Mouse (Mus musculus) MEL (cell line): ENCODE data around the gene Zfp36l1. TPM values are rescaled to one million over a fixed set of nuclear protein-coding genes. Genes with fewer than 3 reads are reported as not detected.

Experiments
- DNase-seq: peaks from one replicate; pipeline ENCODE4 v3.0.0; 2011; ENCODE audit warnings: low read depth, low spot score
- H3K27ac ChIP-seq: 2 replicates; pipeline ENCODE4 v1.5.1; 2012; ENCODE audit warnings: low read depth, mild to moderate bottlenecking, control low read depth, low read length, moderate library complexity; ENCODE audit not compliant: control insufficient read depth
- H3K27me3 ChIP-seq, 2 experiments: fragments of 150-350 bp in 1 of 2; sonication (generic) in 1 of 2; 2 replicates each; pipeline ENCODE4 v1.6.1; 2012; ENCODE audit warnings: low read length in 2 of 2, mild to moderate bottlenecking in 2 of 2, improper control_type of control experiment in 1 of 2, moderate library complexity in 1 of 2; ENCODE audit not compliant: insufficient read depth in 2 of 2, control insufficient read depth in 1 of 2
- H3K36me3 ChIP-seq, 2 experiments: 2 replicates each; pipeline ENCODE4 v1.6.1; 2012 to 2014; ENCODE audit warnings: low read length in 2 of 2, improper control_type of control experiment in 1 of 2, inconsistent platforms in 1 of 2, mild to moderate bottlenecking in 1 of 2; ENCODE audit not compliant: insufficient read depth in 2 of 2, control insufficient read depth in 1 of 2
- H3K4me1 ChIP-seq, 2 experiments: fragments of 150-350 bp in 1 of 2; sonication (generic) in 1 of 2; 2 replicates each; pipeline ENCODE4 v1.6.1; 2012; ENCODE audit warnings: low read length in 2 of 2, improper control_type of control experiment in 1 of 2, mild to moderate bottlenecking in 1 of 2; ENCODE audit not compliant: insufficient read depth in 2 of 2, control insufficient read depth in 1 of 2
- H3K4me3 ChIP-seq, 2 experiments: fragments of 150-350 bp in 1 of 2; sonication (generic) in 1 of 2; 2 replicates each; pipeline ENCODE4 v1.5.1; 2012; ENCODE audit warnings: low read depth in 2 of 2, low read length in 2 of 2, mild to moderate bottlenecking in 2 of 2, moderate library complexity in 2 of 2, control low read depth in 1 of 2, improper control_type of control experiment in 1 of 2; ENCODE audit not compliant: control insufficient read depth in 1 of 2, insufficient read depth in 1 of 2
- H3K79me2 ChIP-seq: 2 replicates; pipeline ENCODE4 v1.6.1; 2012; ENCODE audit warnings: mild to moderate bottlenecking, low read length, moderate library complexity; ENCODE audit not compliant: control insufficient read depth, poor library complexity, insufficient read depth
- H3K9ac ChIP-seq: 2 replicates; pipeline ENCODE4 v1.6.1; 2012; ENCODE audit warnings: low read depth, mild to moderate bottlenecking, control low read depth, low read length, moderate library complexity; ENCODE audit not compliant: control insufficient read depth, poor library complexity, severe bottlenecking
- H3K9me3 ChIP-seq: fragments of 150-350 bp; sonication (generic); replicated peaks from 2 replicates; pipeline ENCODE4 v1.6.1; 2012; ENCODE audit warnings: mild to moderate bottlenecking, low read length, improper control_type of control experiment, moderate library complexity; ENCODE audit not compliant: insufficient read depth
- CTCF ChIP-seq, 3 experiments: IDR thresholded peaks in 2 of 3; conservative IDR thresholded peaks in 1 of 3; 2 replicates each; pipeline ENCODE4 v1.5.1; 2011 to 2012; ENCODE audit warnings: low read length in 3 of 3, low read depth in 2 of 3, mild to moderate bottlenecking in 2 of 3, improper control_type of control experiment in 1 of 3, inconsistent platforms in 1 of 3, mixed read lengths in 1 of 3, moderate library complexity in 1 of 3; ENCODE audit not compliant: control insufficient read depth in 1 of 3, insufficient read depth in 1 of 3, poor library complexity in 1 of 3, severe bottlenecking in 1 of 3
- E2F4 ChIP-seq: IDR thresholded peaks from 2 replicates; pipeline ENCODE4 v1.6.1; 2011; ENCODE audit warnings: low read depth, low read length, improper control_type of control experiment, borderline replicate concordance
- EP300 ChIP-seq, 2 experiments: IDR thresholded peaks; 2 replicates each; pipeline ENCODE4 v1.6.1; 2011; ENCODE audit warnings: improper control_type of control experiment in 2 of 2, low read length in 2 of 2, low read depth in 1 of 2, mild to moderate bottlenecking in 1 of 2
- GABPA ChIP-seq: IDR thresholded peaks from 2 replicates; pipeline ENCODE4 v1.6.1; 2012; ENCODE audit warnings: low read depth, mild to moderate bottlenecking, inconsistent platforms, low read length, improper control_type of control experiment, moderate library complexity
- JUND ChIP-seq: IDR thresholded peaks from 2 replicates; pipeline ENCODE4 v1.6.1; 2011; ENCODE audit warnings: low read depth, mild to moderate bottlenecking, improper control_type of control experiment, low read length
- MAZ ChIP-seq: IDR thresholded peaks from 2 replicates; pipeline ENCODE4 v1.6.1; 2012; ENCODE audit warnings: low read depth, mild to moderate bottlenecking, inconsistent platforms, low read length, improper control_type of control experiment
- MEF2A ChIP-seq: IDR thresholded peaks from 2 replicates; pipeline ENCODE4 v1.6.1; 2014; ENCODE audit warnings: low read depth, mild to moderate bottlenecking, inconsistent platforms, low read length, improper control_type of control experiment; ENCODE audit not compliant: poor library complexity, insufficient replicate concordance, severe bottlenecking; ENCODE audit errors: extremely low read depth
- MYB ChIP-seq: IDR thresholded peaks from 2 replicates; pipeline ENCODE4 v1.6.1; 2011; ENCODE audit warnings: mild to moderate bottlenecking, low read depth, low read length, improper control_type of control experiment
- POLR2AphosphoS2 ChIP-seq: IDR thresholded peaks from 2 replicates; pipeline ENCODE4 v1.6.1; 2011; ENCODE audit warnings: low read length, improper control_type of control experiment
- POLR2AphosphoS5 ChIP-seq: IDR thresholded peaks from 2 replicates; pipeline ENCODE4 v1.6.1; 2012; ENCODE audit warnings: low read depth, borderline replicate concordance, mild to moderate bottlenecking, inconsistent platforms, low read length, moderate library complexity, mixed read lengths
- RAD21 ChIP-seq: IDR thresholded peaks from 2 replicates; pipeline ENCODE4 v1.6.1; 2011; ENCODE audit warnings: mild to moderate bottlenecking, low read depth, low read length, improper control_type of control experiment
- RCOR1 ChIP-seq: IDR thresholded peaks from 2 replicates; pipeline ENCODE4 v1.6.1; 2012; ENCODE audit warnings: low read depth, mild to moderate bottlenecking, inconsistent platforms, low read length, improper control_type of control experiment
- SIN3A ChIP-seq: IDR thresholded peaks from 2 replicates; pipeline ENCODE4 v1.6.1; 2012; ENCODE audit warnings: low read length, improper control_type of control experiment, inconsistent platforms
- SMC3 ChIP-seq: IDR thresholded peaks from 2 replicates; pipeline ENCODE4 v1.6.1; 2011; ENCODE audit warnings: low read depth, low read length, improper control_type of control experiment
- TCF12 ChIP-seq: IDR thresholded peaks from 2 replicates; pipeline ENCODE4 v1.6.1; 2014; ENCODE audit warnings: low read depth, mild to moderate bottlenecking, inconsistent platforms, low read length, improper control_type of control experiment, moderate library complexity
- USF2 ChIP-seq, 2 experiments: IDR thresholded peaks; 2 replicates each; pipeline ENCODE4 v1.6.1; 2011 to 2012; ENCODE audit warnings: improper control_type of control experiment in 2 of 2, low read length in 2 of 2, borderline replicate concordance in 1 of 2, inconsistent platforms in 1 of 2, low read depth in 1 of 2, mild to moderate bottlenecking in 1 of 2; ENCODE audit not compliant: insufficient read depth in 1 of 2
- ZC3H11A ChIP-seq: IDR thresholded peaks from 2 replicates; pipeline ENCODE4 v1.6.1; 2012; ENCODE audit warnings: low read depth, mild to moderate bottlenecking, inconsistent platforms, low read length, improper control_type of control experiment
- polyA plus RNA-seq, 2 experiments: library from polyadenylated mRNA; stranded (reverse) in 1 of 2; unstranded in 1 of 2; fragments of >175 nt in 1 of 2; fragments of >200 nt in 1 of 2; gene quantifications; 2 replicates each; pipeline versions ENCODE4 v1.2.1 to v1.2.4; 2012; ENCODE audit warnings: low replicate concordance in 2 of 2, low read depth in 1 of 2; ENCODE audit not compliant: insufficient read length in 2 of 2, insufficient read depth in 1 of 2, missing spikeins in 1 of 2
- total RNA-seq: library from RNA; depleted of rRNA; stranded (reverse); fragments of 300-350 nt; gene quantifications from 2 replicates; pipeline ENCODE4 v1.2.3, GENCODE M21; 2012

Gene Zfp36l1
- total and polyA plus RNA-seq, 3 experiments = 1.2 to 22.5 TPM; not detected in 1

DNA sequence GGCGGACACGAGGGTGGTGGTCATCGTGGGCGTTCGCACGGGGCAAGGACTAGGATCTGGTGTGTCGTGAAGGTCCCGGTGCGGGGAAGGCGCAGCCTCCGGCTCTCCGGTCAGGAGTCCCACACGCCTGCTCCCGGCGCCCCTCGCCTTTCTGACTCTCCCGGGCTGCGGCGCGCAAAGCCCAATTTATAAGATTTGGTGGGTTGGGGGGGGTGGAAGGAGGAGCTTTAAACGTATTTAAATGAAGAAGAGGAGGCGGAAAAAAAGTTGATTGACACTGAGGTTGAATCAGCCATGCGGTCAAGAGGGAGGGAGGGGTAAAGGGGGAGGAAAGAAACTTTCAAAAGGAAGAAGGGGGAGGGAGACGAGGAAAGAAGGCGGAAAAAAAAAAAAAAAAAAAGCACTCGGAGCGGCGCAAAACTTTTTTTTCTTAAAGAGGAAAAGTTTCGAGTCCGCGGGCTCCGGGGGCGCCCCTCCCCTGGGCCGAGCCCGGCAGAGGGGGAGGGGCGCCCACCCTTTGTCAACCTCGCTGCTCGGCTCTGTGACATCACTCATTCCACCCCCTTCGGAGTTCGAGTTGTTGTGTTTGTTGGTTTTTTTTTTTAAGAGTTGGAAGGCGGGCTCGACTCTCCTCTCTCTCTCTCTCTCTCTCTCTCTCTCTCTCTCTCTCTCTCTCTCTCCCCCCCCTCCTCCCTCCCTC is at the start of gene Zfp36l1 (continued):
- TF ChIP-seq USF2 (IDR thresholded peaks at IDR 0.05; ENCODE audit: borderline replicate concordance in 1 of 2, insufficient read depth in 1 of 2, low read depth in 1 of 2, low read length in 2 of 2) (no peak), POLR2AphosphoS5 (peak; percentile 92; the same call in 1 of the 2 replicates), MYB (peak; percentile 53), RCOR1 (peak; percentile 64)

DNA sequence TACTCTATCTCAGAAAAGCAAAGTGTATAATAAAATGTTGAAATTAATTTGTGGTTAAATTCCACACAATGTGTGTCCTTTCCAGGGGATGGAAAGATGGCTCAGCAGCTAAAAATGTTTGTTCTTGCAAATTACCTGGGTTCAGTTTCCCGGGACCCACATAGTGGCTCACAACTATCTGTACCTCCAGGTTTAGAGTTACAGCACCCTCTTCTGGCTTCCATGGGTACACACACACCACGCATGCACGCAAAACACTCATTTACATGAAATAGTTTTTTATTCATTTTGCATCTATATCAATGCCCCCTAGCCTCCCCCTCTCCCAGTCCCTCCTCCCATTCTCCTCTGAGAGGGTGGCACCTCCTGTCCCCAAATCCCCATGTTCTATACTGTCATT is 49.6 kb upstream of the Zfp36l1 start:
- Histone ChIP-seq H3K79me2 (no peaks in the 10 kb centered on the region), H3K27ac (no peak overlapping the region), H3K4me3 (no peak overlapping the region), H3K36me3 (peaks cover 0 to 3% of the 10 kb centered on the region in 2 experiments; a peak in 2 of 4 replicates), H3K27me3 (no peaks in the 10 kb centered on the region), H3K9me3 (no peaks in the 10 kb centered on the region), H3K9ac (no peak overlapping the region), H3K4me1 (peaks cover 8 to 10% of the 10 kb centered on the region in 2 experiments)
- peak; percentile 50 for DNase-seq
- no peak for TF ChIP-seq SIN3A
- TF ChIP-seq GABPA = no peak
- TF ChIP-seq MAZ = no peak
- no peak for TF ChIP-seq POLR2AphosphoS2
- no peak for TF ChIP-seq MEF2A
- TF ChIP-seq CTCF (IDR thresholded peaks at IDR 0.05 in 2 of 3, conservative IDR thresholded peaks at IDR 0.05 in 1 of 3; ENCODE audit: control insufficient read depth in 1 of 3, insufficient read depth in 1 of 3, low read depth in 2 of 3, low read length in 3 of 3, poor library complexity in 1 of 3, severe bottlenecking in 1 of 3) = peak; percentile 37 to 54 (median 49)
- TF ChIP-seq RAD21 = peak; percentile 30
- no peak for TF ChIP-seq E2F4
- TF ChIP-seq TCF12 = no peak
- peak; percentile 27 for TF ChIP-seq SMC3

DNA sequence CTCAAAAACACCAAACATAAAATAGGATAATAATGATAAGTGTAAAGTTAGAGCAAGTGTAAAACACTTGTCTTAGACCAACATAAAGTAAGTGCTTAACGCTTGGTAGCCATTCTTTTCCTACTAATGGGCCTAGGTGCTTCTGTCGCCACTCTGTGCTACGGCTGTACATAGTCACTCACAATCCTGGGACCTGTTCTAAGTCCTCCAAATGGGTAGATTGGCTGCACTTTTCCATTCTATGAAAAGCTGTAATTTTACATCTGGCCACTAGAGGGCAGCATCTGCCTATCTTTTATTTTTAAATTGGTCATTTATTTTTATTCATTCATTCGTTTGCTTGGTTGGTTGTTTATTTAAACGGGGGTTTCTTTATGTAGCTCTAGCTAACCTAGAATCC is 44.9 kb upstream of the Zfp36l1 start:
- Histone ChIP-seq H3K27me3 (no peaks in the 10 kb centered on the region), H3K4me1 (peaks cover 7 to 8% of the 10 kb centered on the region in 2 experiments; a peak in 2 of 4 replicates), H3K4me3 (peak overlapping the region; percentile 53 to 72)
- peak; percentile 78 for DNase-seq
- TF ChIP-seq ZC3H11A (peak; percentile 80), JUND (0 out of 2 replicates have a peak, but pooled peaks have one; percentile 10), RCOR1 (no peak), TCF12 (no peak), CTCF (IDR thresholded peaks at IDR 0.05 in 2 of 3, conservative IDR thresholded peaks at IDR 0.05 in 1 of 3; ENCODE audit: control insufficient read depth in 1 of 3, insufficient read depth in 1 of 3, low read depth in 2 of 3, low read length in 3 of 3, poor library complexity in 1 of 3, severe bottlenecking in 1 of 3) (peak; percentile 27 to 87 (median 64)), RAD21 (peak; percentile 92), EP300 (IDR thresholded peaks at IDR 0.05; ENCODE audit: low read depth in 1 of 2, low read length in 2 of 2) (no peak), SMC3 (peak; percentile 75)
- TF ChIP-seq, all 39 proteins: peak for 5
- no peaks in the 10 kb centered on the region for H3K9me3 ChIP-seq
- peak overlapping the region; percentile 60 for H3K9ac ChIP-seq
- no peaks in the 10 kb centered on the region for H3K79me2 ChIP-seq
- no peak overlapping the region for H3K27ac ChIP-seq
- H3K36me3 ChIP-seq = no peaks in the 10 kb centered on the region
